Mouse (Mus musculus) liver, embryonic 15.5 days (tissue): ENCODE measurements around the gene Trabd2b. TPM values are rescaled to one million over a fixed set of nuclear protein-coding genes. Genes with fewer than 3 reads are reported as not detected.

ENCODE experiments used
- ATAC-seq: fragments of 200-750 bp; cut with Nextera tagmentation; 2 replicates; pipeline ENCODE4 v1.8.0; 2017; ENCODE audit warnings: moderate number of reproducible peaks, mild to moderate bottlenecking, moderate library complexity; ENCODE audit not compliant: insufficient read depth
- H3K27ac ChIP-seq: fragments of 300-500 bp; sonication (generic); replicated peaks from 2 replicates; pipeline ENCODE4 v1.5.1; 2015; ENCODE audit warnings: mild to moderate bottlenecking, inconsistent platforms
- H3K27me3 ChIP-seq: fragments of 300-500 bp; sonication (generic); 2 replicates; pipeline ENCODE4 v1.6.1; 2015; ENCODE audit warnings: mild to moderate bottlenecking, inconsistent platforms
- H3K36me3 ChIP-seq: fragments of 300-500 bp; sonication (generic); replicated peaks from 2 replicates; pipeline ENCODE4 v1.6.1; 2015; ENCODE audit warnings: moderate library complexity, mild to moderate bottlenecking, inconsistent platforms
- H3K4me1 ChIP-seq: fragments of 300-500 bp; sonication (generic); replicated peaks from 2 replicates; pipeline ENCODE4 v1.6.1; 2015; ENCODE audit warnings: inconsistent platforms
- H3K4me2 ChIP-seq: fragments of 300-500 bp; sonication (generic); 2 replicates; pipeline ENCODE4 v1.6.1; 2015; ENCODE audit warnings: moderate library complexity, mild to moderate bottlenecking, inconsistent platforms
- H3K4me3 ChIP-seq: fragments of 300-500 bp; sonication (generic); replicated peaks from 2 replicates; pipeline ENCODE4 v1.5.1; 2015; ENCODE audit warnings: mild to moderate bottlenecking, inconsistent platforms
- H3K9ac ChIP-seq: fragments of 300-500 bp; sonication (generic); 2 replicates; pipeline ENCODE4 v1.6.1; 2015; ENCODE audit warnings: moderate library complexity, mild to moderate bottlenecking, inconsistent platforms
- H3K9me3 ChIP-seq: fragments of 300-500 bp; sonication (generic); replicated peaks from 2 replicates; pipeline ENCODE4 v1.6.1; 2016; ENCODE audit warnings: inconsistent platforms
- WGBS: fragments of 180-500 bp; shearing (Covaris S2); methylation state at CpG from one replicate; pipeline ENCODE4 v1.1.7; 2015; ENCODE audit warnings: mixed read lengths; ENCODE audit not compliant: insufficient replicate concordance; 5-methylcytosine and 5-hydroxymethylcytosine counted together
- polyA plus RNA-seq: library from polyadenylated mRNA; unstranded; fragments of >200 nt; fragmentation: Nextera tagmentation; extraction: Ambion mirVana; gene quantifications from 2 replicates; pipeline ENCODE4 v1.2.1, GENCODE M21; 2015

The Trabd2b gene
- polyA plus RNA-seq, 1 experiment from 2014 or later = 0.08 TPM

DNA sequence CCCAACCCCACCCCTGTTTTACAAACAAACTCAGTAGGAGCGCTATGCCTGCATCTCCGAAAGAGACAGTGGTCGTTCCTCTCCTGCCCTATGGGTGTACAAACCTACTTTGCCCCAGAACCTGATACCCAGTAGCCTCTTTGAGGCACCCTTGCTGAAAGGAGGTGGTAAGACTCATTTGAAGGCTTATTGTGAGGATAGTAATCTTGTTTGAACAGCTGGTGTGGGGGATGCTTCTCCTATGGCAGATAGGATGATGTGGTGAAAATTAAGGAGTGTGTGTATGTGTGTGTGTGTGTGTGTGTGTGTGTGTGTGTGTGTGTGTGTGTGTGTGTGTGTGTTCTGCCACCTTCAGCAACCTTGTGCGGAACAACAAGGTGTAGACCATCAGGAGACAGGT, 202.8 kb downstream of the Trabd2b start:
- Histone ChIP-seq H3K36me3 (no peaks in the 10 kb centered on the region), H3K4me1 (no peaks in the 10 kb centered on the region), H3K9ac (no peak overlapping the region), H3K4me2 (no peak overlapping the region), H3K27ac (no peak overlapping the region), H3K4me3 (no peak overlapping the region), H3K9me3 (no peaks in the 10 kb centered on the region), H3K27me3 (no peaks in the 10 kb centered on the region)
- WGBS = 54% methylated on average over 4 of the region's 4 CpGs
- ATAC-seq = no peak

DNA sequence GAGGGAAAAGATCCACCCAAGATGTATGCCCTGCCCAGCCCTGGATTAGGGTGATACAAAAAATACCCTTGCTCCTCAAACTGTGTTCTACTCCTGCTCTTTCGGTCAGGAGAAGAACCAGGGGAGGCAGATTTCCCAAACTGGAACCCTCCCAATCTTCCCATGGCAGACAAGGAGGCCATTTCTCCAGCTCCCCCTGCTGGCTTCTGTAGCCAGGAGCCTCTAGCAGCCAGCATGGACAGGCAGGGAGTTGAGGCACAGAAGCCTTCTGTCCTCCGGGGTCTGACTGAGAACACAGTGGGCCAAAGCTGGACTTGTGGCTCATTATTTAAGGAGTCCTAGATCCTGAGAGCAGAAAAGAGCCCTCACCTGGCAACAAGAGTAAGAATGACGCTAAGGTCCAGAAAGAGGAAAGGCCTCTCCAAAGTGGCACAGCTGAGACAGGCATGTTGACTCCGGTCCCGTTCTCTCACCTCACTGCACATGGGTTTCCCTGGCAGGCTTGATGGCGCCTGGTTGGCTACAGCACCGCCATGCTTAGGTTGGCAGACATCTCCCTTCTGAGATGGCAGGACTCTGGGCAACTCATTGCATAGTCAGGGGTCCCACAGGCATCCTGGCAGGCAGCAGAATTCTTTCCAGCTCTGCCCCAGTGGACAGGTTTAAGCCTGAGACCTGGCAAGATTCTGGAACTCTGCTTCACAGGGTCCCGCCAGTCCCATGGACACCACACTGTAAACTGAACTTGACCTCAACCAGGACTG, 204.8 kb downstream of the Trabd2b start:
- no peaks in the 10 kb centered on the region for H3K9me3 ChIP-seq
- no peaks in the 10 kb centered on the region for H3K4me1 ChIP-seq
- 63% methylated on average over 8 of the region's 8 CpGs for WGBS
- no peaks in the 10 kb centered on the region for H3K36me3 ChIP-seq
- no peak overlapping the region for H3K27ac ChIP-seq
- H3K27me3 ChIP-seq = no peaks in the 10 kb centered on the region
- no peak overlapping the region for H3K4me3 ChIP-seq
- ATAC-seq = no peak
- no peak overlapping the region for H3K4me2 ChIP-seq
- no peak overlapping the region for H3K9ac ChIP-seq

DNA sequence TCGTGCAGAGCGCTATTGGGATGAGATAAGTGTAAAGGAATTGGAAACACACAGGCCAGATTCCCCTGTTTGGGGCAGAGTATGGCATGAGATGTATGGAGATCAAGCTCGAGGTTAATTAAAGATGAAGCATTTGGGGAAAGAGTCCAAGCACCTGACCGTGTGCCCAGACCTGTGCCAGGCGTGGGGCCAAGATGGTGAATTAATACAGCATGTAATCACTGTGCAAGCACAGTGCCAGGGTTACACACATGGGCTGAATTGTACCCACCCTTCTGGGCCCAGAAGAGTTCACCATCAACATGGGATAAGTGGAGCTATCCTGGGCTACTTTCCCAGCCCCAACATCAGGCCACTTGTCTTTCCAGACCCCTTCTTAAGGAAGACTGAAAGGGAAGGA, 205.5 kb downstream of the Trabd2b start:
- H3K4me1 ChIP-seq = no peaks in the 10 kb centered on the region
- H3K27me3 ChIP-seq = no peaks in the 10 kb centered on the region
- no peak overlapping the region for H3K9ac ChIP-seq
- H3K27ac ChIP-seq = no peak overlapping the region
- 69% methylated on average over 5 of the region's 5 CpGs for WGBS
- no peak for ATAC-seq
- H3K4me3 ChIP-seq = no peak overlapping the region
- no peak overlapping the region for H3K4me2 ChIP-seq
- H3K36me3 ChIP-seq = no peaks in the 10 kb centered on the region
- H3K9me3 ChIP-seq = no peaks in the 10 kb centered on the region

DNA sequence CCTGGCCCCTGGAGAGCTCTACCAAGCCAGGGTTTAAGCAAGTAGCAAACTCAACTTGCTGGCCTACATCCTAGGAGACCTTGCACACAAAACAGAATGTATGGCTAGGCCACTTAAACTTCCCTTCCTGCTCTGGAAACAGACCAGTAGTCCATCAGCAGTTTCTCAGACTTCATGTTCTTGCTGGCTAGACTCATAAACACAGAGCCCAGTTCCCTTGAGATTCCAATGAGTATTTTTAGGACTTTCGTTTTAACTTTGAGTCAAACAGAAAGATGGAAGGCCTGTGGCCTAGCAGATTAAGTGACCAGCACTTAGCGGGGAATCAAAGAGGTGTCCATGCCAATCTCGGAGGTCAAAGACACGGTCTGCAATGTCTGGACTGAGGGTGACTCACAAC, 206.3 kb downstream of the Trabd2b start:
- H3K4me3 ChIP-seq = no peak overlapping the region
- no peaks in the 10 kb centered on the region for H3K36me3 ChIP-seq
- H3K9me3 ChIP-seq = no peaks in the 10 kb centered on the region
- H3K9ac ChIP-seq = no peak overlapping the region
- 68% methylated on average over 4 of the region's 4 CpGs for WGBS
- no peaks in the 10 kb centered on the region for H3K27me3 ChIP-seq
- no peak overlapping the region for H3K27ac ChIP-seq
- H3K4me2 ChIP-seq = no peak overlapping the region
- no peak for ATAC-seq
- no peaks in the 10 kb centered on the region for H3K4me1 ChIP-seq

DNA sequence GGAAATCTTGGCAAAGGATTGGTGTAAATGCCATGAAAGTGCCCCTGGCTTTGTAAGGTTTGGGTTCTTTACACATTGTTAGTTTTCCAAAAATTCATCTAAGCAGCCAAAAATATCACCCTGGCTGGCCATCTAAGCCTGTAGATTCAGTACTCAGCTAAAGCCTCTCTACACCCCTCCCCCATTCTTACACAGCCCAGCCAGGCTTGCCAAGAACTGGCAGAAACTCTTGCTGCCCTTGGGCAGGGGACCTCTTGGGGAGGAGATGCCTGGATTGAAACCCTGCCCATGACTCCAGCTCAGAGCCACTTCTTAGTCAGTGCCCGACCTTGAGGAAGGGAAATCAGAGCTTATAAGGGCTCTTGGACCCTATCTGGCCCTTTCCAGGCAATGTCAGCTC, 207.6 kb downstream of the Trabd2b start:
- ATAC-seq = no peak
- 45% methylated on average over 1 of the region's 1 CpGs for WGBS
- Histone ChIP-seq H3K9me3 (no peaks in the 10 kb centered on the region), H3K9ac (no peak overlapping the region), H3K27ac (no peak overlapping the region), H3K4me3 (no peak overlapping the region), H3K36me3 (no peaks in the 10 kb centered on the region), H3K4me1 (no peaks in the 10 kb centered on the region), H3K27me3 (no peaks in the 10 kb centered on the region), H3K4me2 (no peak overlapping the region)

DNA sequence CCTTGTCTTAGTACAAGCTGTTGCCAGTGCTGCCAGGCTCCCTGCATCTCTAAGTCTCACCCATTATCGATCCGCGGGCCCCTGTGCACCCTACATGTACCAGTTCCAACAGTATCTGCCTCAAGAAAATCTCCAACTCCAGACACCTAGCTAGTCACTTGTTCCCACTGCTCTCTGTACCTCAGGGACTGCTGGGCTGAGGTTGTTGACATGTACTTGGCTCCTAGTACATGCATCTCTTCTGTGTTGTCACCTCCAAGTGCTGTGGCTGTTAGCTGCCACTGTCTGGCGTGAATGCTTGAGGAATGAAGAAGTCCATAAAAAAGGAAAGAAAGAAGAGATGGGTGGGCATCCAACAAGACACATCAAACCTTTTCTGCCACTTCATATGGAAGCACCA, 209.2 kb downstream of the Trabd2b start:
- H3K4me1 ChIP-seq = no peaks in the 10 kb centered on the region
- no peak overlapping the region for H3K4me3 ChIP-seq
- H3K27ac ChIP-seq = no peak overlapping the region
- no peaks in the 10 kb centered on the region for H3K27me3 ChIP-seq
- no peaks in the 10 kb centered on the region for H3K36me3 ChIP-seq
- H3K9me3 ChIP-seq = no peaks in the 10 kb centered on the region
- WGBS = 72% methylated on average over 4 of the region's 4 CpGs
- H3K9ac ChIP-seq = no peak overlapping the region
- ATAC-seq = no peak
- H3K4me2 ChIP-seq = no peak overlapping the region

DNA sequence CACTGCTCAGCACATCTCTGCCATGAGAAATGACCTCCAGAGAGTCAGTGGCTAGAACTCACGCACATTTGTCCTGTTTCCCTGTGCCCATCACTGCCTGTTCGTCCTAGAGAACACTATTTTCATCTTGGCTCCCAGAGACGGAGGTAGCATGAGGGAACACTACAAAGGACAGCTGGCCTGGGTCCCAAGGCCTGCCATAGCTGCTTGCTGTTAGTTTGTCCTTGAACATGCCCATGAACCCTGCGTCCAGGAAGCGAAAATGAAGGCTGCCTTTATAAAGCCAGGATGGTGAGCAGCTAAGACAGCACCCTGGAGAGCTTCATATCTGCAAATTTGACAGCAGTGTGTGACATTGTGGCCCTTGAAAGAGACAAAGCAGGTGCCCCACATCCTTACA, 216.4 kb downstream of the Trabd2b start:
- no peaks in the 10 kb centered on the region for H3K4me1 ChIP-seq
- H3K4me2 ChIP-seq = no peak overlapping the region
- H3K9ac ChIP-seq = no peak overlapping the region
- H3K27ac ChIP-seq = no peak overlapping the region
- no peaks in the 10 kb centered on the region for H3K9me3 ChIP-seq
- 48% methylated on average over 5 of the region's 5 CpGs for WGBS
- peaks cover 8% of the 10 kb centered on the region; the same call in 1 of the 2 replicates for H3K27me3 ChIP-seq
- no peak for ATAC-seq
- H3K4me3 ChIP-seq = no peak overlapping the region
- H3K36me3 ChIP-seq = no peaks in the 10 kb centered on the region

DNA sequence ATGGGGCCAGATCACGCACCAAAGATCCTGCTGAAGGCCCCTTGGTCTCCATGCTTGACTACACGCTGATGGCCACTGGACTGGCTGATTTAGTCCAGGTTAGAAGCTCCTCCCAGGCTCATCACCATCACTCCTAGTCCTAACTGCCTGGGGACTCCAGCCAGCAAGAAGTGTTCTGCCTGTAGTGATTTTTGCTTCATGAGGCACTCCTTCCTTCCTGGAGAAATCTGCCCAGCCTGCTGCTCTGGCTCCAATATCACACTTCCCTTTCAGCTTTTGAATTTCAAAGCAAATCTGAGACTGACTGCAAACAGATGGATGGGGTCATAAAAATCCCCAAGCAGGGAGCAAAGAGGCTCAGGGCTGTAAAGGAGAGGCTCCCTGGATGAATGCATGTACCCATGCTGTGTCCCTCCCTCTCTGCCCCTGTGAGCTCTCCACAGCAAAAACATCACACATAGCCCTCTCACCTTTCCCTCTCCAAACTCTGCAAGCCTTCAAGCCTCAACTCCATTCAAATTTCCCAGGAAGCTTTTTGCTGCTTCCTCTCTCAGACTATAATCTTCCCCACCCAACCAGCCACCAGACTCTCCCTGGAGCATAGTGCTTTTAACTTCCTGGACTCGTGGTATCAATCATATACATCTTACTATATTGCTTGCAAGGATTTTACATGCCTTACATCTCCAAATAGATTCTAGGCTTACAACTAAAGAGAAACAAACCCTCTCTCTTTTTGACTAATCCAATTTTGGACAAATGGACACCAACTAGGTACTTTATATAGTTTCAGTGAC, 217.8 kb downstream of the Trabd2b start:
- Histone ChIP-seq H3K9me3 (no peaks in the 10 kb centered on the region), H3K27ac (no peak overlapping the region), H3K4me2 (no peak overlapping the region), H3K27me3 (peaks cover 8% of the 10 kb centered on the region; the same call in 1 of the 2 replicates), H3K4me1 (no peaks in the 10 kb centered on the region), H3K36me3 (no peaks in the 10 kb centered on the region), H3K9ac (no peak overlapping the region), H3K4me3 (no peak overlapping the region)
- WGBS = 20% methylated on average over 3 of the region's 3 CpGs
- no peak for ATAC-seq

DNA sequence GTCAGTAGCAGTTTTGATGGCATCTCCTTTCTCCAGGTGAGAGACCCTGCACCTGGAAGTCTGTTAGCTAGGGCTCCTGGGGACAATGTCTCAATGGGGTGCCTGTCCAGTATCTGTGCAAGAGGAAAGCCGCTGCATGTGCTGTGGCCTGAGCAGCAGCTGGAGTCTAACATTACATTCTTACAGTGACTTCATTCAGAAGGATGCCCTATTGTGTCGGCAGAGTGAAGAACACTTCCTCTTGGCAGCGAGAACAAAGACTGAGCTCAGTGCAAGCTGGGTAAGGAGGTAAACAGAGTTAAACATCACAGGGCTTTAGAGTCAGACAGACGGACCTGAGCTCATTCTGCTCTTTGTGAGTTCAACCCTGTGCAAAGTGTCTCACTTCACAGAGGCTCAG, 218.8 kb downstream of the Trabd2b start:
- H3K4me1 ChIP-seq = no peaks in the 10 kb centered on the region
- peaks cover 8% of the 10 kb centered on the region; the same call in 1 of the 2 replicates for H3K27me3 ChIP-seq
- 16% methylated on average over 4 of the region's 4 CpGs for WGBS
- no peak for ATAC-seq
- no peak overlapping the region for H3K4me2 ChIP-seq
- H3K27ac ChIP-seq = no peak overlapping the region
- H3K9ac ChIP-seq = no peak overlapping the region
- no peaks in the 10 kb centered on the region for H3K36me3 ChIP-seq
- H3K4me3 ChIP-seq = no peak overlapping the region
- H3K9me3 ChIP-seq = no peaks in the 10 kb centered on the region

DNA sequence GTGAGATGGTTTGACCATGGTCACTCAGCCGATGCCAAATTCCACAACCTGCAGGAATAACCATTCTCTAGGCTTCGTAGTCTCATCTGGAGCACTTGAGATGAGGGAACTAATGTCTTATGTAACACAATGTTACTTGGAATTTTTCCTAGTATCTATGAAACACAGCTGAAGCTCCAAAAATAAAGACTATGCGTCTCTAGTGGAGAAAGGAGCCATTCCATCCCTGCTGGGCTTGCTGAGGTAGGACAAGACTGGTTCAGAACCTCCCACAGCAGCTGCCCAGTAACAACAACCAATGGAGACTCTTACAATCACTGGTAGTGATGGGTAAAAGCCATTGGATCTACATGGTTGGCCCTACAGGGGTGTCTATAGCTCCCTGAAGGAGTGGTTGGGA, 219.4 kb downstream of the Trabd2b start:
- Histone ChIP-seq H3K9me3 (no peaks in the 10 kb centered on the region), H3K4me3 (no peak overlapping the region), H3K4me1 (no peaks in the 10 kb centered on the region), H3K9ac (no peak overlapping the region), H3K4me2 (no peak overlapping the region), H3K27me3 (peaks cover 8% of the 10 kb centered on the region; the same call in 1 of the 2 replicates), H3K27ac (no peak overlapping the region), H3K36me3 (no peaks in the 10 kb centered on the region)
- WGBS = 63% methylated on average over 3 of the region's 3 CpGs
- no peak for ATAC-seq

DNA sequence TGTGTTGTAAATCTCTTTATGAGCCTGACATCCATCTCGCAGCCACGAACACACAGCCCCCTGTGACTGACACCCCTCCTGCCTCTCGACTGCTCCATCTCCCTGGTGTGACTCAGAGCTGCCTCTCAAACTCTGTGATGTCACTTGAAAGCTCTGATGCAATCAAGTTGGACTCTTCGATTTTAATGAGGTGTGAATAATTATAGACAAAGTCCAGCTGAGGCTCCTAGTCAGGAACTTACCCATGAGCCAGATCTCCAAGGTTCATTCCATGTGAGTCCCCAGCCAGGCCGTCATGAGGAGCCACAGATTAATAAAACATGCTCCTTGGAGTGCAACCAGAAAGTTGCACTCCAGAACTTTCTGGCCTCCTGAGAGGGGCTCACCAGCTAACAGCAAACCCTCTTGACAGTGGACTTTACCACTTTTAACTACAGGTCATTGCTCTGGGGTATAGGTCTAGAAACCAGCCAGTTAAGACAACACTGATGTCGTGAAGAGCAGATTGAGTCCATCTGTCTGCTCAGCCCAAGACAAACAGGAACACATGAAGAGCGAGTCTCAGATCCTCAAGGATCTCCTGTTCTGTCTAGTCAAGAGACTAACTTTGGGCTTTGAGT, 221.3 kb downstream of the Trabd2b start:
- H3K4me3 ChIP-seq = no peak overlapping the region
- H3K9ac ChIP-seq = no peak overlapping the region
- H3K4me2 ChIP-seq = no peak overlapping the region
- H3K27ac ChIP-seq = no peak overlapping the region
- WGBS = 46% methylated on average over 7 of the region's 7 CpGs
- ATAC-seq = no peak
- H3K27me3 ChIP-seq = peaks cover 8% of the 10 kb centered on the region
- H3K36me3 ChIP-seq = no peaks in the 10 kb centered on the region
- no peaks in the 10 kb centered on the region for H3K9me3 ChIP-seq
- H3K4me1 ChIP-seq = no peaks in the 10 kb centered on the region
